12 mouse cellular contexts compared by ENCODE assay signal in the genomic region with DNA sequence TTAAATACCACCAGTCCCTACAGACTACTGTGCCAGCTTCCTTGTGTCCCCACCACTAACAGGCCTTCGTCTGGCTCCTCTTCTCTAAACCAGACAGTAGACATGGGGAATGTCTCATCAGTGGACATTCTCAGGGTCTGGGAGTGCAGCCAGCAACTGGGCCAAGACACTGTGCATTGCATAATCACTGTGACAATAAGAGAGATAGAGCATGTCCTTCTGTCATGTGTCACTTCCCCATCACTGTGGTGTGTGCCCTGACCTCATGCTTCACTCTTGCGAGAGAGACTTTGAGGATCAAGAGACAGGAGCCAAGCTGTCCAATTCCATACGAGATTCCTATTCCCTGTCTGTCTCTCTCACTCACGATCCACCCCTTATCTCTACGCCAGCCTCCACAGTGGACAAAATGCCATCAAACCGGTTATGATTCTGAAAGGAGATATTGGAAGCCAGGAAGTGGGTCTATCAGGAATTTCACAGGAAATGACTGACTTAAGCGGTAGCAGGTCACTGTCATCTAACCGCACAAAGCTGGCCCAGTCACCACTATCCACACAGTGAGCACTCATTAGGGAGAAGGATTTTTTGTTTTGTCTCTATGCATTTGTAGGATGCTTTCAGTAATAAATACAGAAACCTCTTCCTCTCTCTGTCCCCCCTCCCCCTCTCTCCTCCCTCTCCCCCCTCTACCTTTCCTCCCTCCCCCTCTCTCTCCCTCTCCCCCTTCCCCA.
DNase-seq lines count a peak whose midpoint lies in the region; ATAC-seq lines count a peak whose summit lies in the region.
"Had no signal": no experiment of that assay in that cellular context is flagged by ENCODE, and none has a peak within 500 bp of the region (broad histone marks: within the 10 kb centered on the region; RNA-seq: fewer than 3 reads in every experiment).

No protein-coding gene starts in this region.

- H3K9ac ChIP-seq in kidney, embryonic 15.5 days: no peak overlapping the region
- H3K9ac ChIP-seq: forebrain, embryonic 12.5 days; limb, embryonic 13.5 days had no signal

- H3K4me1 ChIP-seq in kidney, embryonic 15.5 days: peaks cover 21% of the 10 kb centered on the region
- peaks cover 18% of the 10 kb centered on the region for H3K4me1 ChIP-seq in limb, embryonic 10.5 days

- peaks cover 9% of the 10 kb centered on the region; the same call in 1 of the 2 replicates for H3K27me3 ChIP-seq in kidney, embryonic 15.5 days
- H3K27me3 ChIP-seq in limb, embryonic 10.5 days (ENCODE audit: low read depth, poor library complexity, severe bottlenecking): peaks cover 38% of the 10 kb centered on the region
- H3K27me3 ChIP-seq: Patski had no signal

- no peak overlapping the region for H3K27ac ChIP-seq in kidney, embryonic 15.5 days
- no peak overlapping the region for H3K27ac ChIP-seq in limb, embryonic 10.5 days
- H3K27ac ChIP-seq: forebrain, embryonic 12.5 days; limb, embryonic 13.5 days had no signal

- WGBS in kidney, embryonic 15.5 days: 65% methylated on average over 8 of the region's 8 CpGs
- whole genome bisulfite sequencing in limb, embryonic 10.5 days: 87% methylated on average over 8 of the region's 8 CpGs

- H3K36me3 ChIP-seq in kidney, embryonic 15.5 days: no peaks in the 10 kb centered on the region
- H3K36me3 ChIP-seq in limb, embryonic 10.5 days: no peaks in the 10 kb centered on the region
- H3K36me3 ChIP-seq: forebrain, embryonic 12.5 days; limb, embryonic 13.5 days had no signal

- no peaks in the 10 kb centered on the region for H3K9me3 ChIP-seq in kidney, embryonic 15.5 days (replicated peaks)
- H3K9me3 ChIP-seq in limb, embryonic 10.5 days (replicated peaks): no peaks in the 10 kb centered on the region
- H3K9me3 ChIP-seq: forebrain, embryonic 12.5 days; limb, embryonic 13.5 days had no signal

- no peak overlapping the region for H3K4me2 ChIP-seq in kidney, embryonic 15.5 days
- H3K4me2 ChIP-seq: forebrain, embryonic 12.5 days; limb, embryonic 13.5 days had no signal

- DNase-seq in kidney, adult 11 months: peak; percentile 41
- DNase-seq in adipocyte (ENCODE audit: low spot score): peak; percentile 76
- peak; percentile 56 to 58 for DNase-seq in heart, postnatal 36 days
- DNase-seq in lung, postnatal 36 days: peak; percentile 87
- DNase-seq in frontal cortex, postnatal 25 days (ENCODE audit: low spot score in 2 of 2): no peak
- DNase-seq in layer of hippocampus, postnatal 36 days: no peak
- DNase-seq in limb, embryonic 10.5 days (ENCODE audit: low spot score): no peak
- DNase-seq: right cerebral cortex, adult 18-20 months had no signal

- no peak for ATAC-seq in kidney, embryonic 15.5 days (replicated peaks; ENCODE audit: low FRiP score)
- ATAC-seq: Patski had no signal

- H3K4me3 ChIP-seq in kidney, embryonic 15.5 days (replicated peaks): no peak overlapping the region
- H3K4me3 ChIP-seq in limb, embryonic 10.5 days: no peak overlapping the region
- H3K4me3 ChIP-seq: forebrain, embryonic 12.5 days; limb, embryonic 13.5 days had no signal

- intact Hi-C loops in heart, postnatal 36 days (cut with DNase I): no loop called here

Comparison
In these comparisons a context has a peak if more than half of its experiments do, and no peak if none do; other contexts are left out.
1. DNase-seq: peak in kidney, adult 11 months (single experiment), adipocyte (single experiment), heart, postnatal 36 days (2 of 2) and lung, postnatal 36 days (single experiment); none in frontal cortex, postnatal 25 days (0 of 2), layer of hippocampus, postnatal 36 days (0 of 2) and limb, embryonic 10.5 days (single experiment).